Mouse (Mus musculus): ENCODE data around the gene Atp7b.

Gene Atp7b

DNA sequence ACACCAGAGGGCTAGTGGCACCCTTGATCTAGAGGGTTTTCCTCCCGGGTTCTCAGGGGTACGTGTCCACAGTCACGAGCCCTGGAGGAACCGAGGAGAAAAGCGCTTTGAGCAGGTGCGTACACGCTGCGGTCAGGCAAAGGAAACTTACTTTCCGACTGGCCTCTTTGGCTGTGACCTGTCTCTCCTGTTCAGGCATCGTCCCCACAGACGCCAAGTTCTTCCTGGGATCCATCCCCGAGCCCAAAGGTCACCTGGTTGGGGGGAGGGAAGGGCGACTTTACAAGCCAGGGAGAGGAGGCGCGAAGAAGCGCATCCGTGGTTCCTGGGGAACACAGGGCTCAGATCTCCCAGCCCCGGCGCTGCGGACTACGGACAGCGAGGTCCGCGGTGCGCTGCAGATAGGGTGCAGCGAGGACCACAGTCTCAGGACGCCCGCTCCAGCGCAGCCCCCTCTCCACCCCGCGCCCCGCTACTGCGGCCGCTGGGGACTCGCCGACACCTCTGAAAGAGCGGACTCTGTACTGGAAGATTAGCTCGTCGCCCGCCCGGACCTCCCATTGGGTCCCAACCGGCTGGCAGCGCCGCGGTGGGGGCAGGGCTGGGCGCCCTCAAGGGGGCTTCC is at the start of gene Atp7b:
Gene Atp7b, minus strand, starts transcription at position 485 of the 625 bp plus-strand sequence.
- DNase-seq (ENCODE audit: low spot score in 2 of 2) = no peak

DNA sequence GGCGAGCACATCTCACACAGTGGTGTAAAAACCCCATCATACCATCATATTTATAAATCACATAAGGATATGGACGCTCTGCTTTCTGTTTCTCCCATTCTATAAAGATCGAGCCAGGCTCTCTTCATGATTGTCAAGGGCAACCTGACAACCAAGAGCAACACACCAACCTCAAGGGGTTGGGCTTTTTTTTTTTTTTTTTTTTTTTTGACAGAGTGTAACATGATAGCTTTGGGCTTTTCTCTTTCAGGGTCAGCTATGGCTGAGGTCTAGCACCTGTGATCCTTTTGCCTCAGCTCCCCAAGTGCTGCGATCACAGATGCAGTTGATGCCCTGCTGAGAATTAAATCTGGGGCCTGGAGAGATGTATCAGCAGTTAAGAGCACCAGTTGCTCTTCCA is 46.9 kb upstream of the Atp7b start:
- peak in 1 of 2 experiments; percentile 7 for DNase-seq (ENCODE audit: low spot score in 2 of 2)

DNA sequence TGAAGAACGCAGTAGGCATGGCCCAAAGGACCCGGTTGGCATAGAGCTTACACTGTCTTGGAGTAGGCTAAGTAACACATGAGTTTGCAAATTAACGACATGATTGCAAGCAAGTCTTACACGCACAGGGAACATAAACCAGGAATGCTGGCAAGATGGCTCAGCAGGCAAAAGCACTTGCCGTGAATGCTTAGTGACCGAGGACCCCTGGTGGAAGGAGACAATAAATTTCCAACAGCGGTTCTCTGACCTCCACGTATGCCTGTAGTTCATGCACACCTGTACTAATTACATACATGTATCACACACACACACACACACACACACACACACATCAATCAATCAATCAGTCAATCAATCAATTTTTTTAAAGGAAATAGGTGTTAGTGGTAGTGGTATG is 31.5 kb upstream of the Atp7b start:
- no peak for DNase-seq (ENCODE audit: low spot score in 2 of 2)

DNA sequence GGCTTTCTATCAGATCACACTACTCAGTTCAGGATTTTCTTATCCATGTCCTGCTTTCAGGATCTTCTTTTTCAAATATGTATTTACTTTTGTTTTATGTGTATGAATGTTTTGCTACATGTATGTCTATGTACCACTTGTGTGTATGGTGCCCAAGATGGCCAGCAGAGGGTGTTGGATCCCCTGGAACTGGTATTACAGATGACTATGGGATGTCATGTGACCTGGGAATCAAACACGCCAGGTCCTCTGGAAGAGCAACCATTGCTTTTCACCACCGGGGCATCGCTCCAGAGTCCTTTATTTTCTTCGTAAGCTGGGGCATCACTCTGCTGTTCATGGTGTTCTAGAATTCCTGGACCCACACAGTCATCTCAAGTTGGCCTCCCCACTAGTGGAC is 29.1 kb upstream of the Atp7b start:
- no peak for DNase-seq (ENCODE audit: low spot score in 2 of 2)

DNA sequence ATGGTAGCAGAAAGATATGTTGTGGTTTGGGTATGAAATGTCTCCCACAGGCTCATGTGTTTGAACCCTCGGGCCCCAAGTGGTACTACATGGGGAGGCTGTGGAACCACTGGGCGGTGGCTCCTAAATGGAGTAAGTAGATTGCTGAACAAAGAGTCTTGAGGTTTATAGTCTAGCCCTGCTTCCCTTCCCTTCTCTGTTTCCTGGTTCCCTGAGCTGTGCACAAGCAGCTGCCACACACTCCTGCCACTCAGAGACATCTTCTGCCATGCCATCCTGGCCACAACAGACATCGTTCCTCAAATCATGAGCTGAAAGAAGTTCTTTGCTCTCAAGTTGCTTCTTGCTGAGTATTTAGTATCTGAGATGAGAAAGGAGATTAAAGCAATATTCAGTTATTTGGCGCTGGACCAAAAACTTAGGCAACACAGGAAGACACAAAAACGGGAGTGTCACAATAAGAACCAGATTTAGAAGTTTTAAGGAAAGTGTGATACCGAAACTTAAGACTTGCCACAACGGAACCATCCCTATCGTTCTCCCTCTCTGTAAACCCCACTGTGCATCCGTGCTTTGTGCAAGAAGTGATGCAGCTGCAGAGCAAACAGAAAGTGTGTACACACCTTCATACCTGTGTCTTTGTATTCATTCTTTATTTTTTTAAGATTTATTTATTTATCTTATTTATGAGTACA is 19.4 kb upstream of the Atp7b start:
- DNase-seq (ENCODE audit: low spot score in 2 of 2) = no peak

DNA sequence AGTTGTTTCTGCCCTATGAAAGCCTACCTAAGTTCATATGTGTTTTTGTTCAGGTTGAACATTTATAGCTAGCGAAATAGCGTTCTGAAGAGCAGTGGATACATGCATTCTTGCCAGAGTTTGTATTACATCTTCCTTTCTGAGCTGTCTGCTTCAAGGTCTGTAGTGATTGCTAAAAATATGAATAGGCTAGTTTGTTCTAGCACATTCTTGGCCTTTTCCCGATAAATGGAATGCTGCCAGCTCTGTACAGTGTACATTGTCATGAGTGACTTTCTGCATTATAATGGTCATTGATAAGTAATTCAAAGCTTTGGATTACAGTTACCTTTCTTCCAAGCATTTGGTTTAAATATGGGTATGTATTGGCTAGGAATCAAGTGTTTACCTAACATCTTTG is 1.0 kb upstream of the Atp7b start:
- DNase-seq (ENCODE audit: low spot score in 2 of 2) = no peak

DNA sequence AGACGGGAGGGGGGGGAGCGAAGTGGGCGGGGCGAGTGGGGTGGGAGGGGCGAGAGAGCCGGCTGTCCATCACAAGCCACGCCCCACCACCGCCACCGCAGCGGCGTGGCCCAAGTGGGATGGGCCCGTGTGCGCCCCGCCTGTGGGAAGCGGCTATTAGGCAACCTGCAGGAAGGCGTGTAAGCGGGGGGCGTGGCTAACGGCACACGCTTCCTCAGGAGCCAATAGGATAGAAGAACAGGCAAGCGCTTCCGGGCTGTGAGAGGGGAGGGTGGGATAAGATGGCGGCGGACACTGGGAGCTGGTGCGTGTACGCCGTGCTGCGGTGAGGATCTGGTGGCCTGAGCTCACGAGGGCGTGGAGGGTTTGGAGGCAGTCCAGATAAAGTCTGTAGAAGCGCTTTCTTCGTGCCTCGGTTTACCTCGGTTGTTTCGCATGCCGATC is 363 bp upstream of the Atp7b start, which contains the start of gene Alg11:
Gene Alg11, plus strand, starts transcription at position 276 of the 444 bp plus-strand sequence.
- peak; percentile 97 to 98 for DNase-seq (ENCODE audit: low spot score in 2 of 2)

GRCm38 (mm10) chr8:22059153-22059738 is 859 bp downstream of the Atp7b start:
- DNase-seq (ENCODE audit: low spot score in 2 of 2) = no peak

DNA sequence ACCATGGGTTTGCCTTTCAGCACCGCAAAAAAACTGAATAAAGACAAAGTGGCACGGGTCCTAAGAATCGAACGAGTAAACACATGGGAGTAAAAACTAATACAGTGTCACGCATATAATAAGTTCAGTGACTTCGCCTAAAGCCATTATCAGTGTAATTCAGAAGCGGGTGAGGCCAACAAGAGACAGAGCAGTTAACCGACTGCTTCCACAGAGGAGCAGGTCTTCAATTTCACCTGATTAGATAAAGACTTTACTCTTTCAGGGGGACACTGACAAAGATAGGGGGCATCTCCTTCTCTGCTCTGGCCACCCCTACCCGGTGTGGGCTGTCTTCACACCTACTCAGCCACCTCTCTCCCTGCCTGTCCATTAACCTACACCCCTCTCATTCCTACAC is 1.7 kb downstream of the Atp7b start:
- DNase-seq (ENCODE audit: low spot score in 2 of 2) = no peak

DNA sequence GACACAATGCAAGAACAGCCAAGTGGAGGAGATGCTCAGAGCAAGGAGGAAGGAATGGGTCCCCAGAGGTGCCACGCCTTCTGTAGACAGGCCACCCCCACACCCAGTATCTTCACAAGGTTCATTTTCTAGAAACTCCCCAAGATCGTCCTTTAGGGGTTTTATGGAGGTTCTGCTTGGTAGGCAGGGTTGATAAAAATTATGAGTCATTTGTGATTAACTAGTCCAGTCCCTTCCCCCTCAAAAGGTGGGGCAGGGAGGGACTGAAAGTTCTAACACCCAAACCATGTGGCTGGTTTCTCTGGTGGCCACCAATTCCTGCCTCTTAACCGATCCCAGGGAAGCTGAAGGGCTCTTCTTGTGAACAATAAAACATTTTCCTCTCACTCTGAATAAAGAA is 3.3 kb downstream of the Atp7b start:
- no peak for DNase-seq (ENCODE audit: low spot score in 2 of 2)

GRCm38 (mm10) chr8:22055492-22055877 is 4.6 kb downstream of the Atp7b start:
- no peak for DNase-seq (ENCODE audit: low spot score in 2 of 2)

- DNase-seq (ENCODE audit: low spot score in 2 of 2) = peak in 1 of 2 experiments; percentile 25
Measured at GRCm38 (mm10) chr8:22054674-22055491, 5.2 kb downstream of the Atp7b start.

- peak; percentile 42 to 78 for DNase-seq (ENCODE audit: low spot score in 2 of 2)
Measured at GRCm38 (mm10) chr8:22047699-22048464, 12.2 kb downstream of the Atp7b start.

DNA sequence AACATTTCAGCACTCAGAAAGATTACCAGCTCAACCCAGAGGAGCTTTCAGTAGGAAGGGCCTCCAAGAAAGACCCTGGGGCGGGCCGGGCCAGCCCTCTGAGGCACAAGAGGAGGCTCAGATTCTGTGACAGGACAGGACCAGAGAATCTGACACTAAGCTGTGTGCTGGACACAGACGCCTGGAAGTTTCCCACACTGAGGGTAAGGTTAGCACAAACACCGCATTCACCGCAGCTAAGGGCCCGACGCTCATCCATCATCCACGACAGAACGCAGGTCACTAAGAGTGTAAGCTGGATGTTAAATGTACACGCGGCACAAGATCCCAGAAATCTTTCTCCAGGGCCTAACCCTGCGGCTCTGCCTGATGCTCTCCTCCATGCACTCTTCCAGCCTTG is 16.4 kb downstream of the Atp7b start:
- DNase-seq (ENCODE audit: low spot score in 2 of 2) = no peak

- DNase-seq (ENCODE audit: low spot score in 2 of 2) = no peak
Measured at GRCm38 (mm10) chr8:22042515-22042914, 17.6 kb downstream of the Atp7b start.

DNA sequence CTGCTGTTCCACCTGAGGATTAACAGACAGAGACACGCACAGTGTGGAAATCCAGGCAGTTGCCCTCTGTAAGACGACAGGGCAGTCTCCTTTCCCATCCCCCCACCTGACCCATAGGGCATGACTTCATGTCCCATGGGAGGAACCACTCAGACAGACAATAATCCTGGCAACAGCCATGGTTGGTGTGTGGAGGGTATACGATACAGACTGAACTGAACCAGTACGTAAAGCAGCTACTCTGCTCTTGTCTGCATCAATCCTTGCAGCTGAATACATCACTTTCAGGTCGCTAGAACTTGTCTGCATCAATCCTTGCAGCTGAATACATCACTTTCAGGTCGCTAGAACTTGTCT is 20.0 kb downstream of the Atp7b start:
- peak in 1 of 2 experiments; percentile 38 for DNase-seq (ENCODE audit: low spot score in 2 of 2)

GRCm38 (mm10) chr8:22039468-22040152 is 20.5 kb downstream of the Atp7b start:
- peak in 1 of 2 experiments; percentile 54 for DNase-seq (ENCODE audit: low spot score in 2 of 2)

GRCm38 (mm10) chr8:22037022-22037421 is 23.1 kb downstream of the Atp7b start:
- DNase-seq (ENCODE audit: low spot score in 2 of 2) = no peak

DNA sequence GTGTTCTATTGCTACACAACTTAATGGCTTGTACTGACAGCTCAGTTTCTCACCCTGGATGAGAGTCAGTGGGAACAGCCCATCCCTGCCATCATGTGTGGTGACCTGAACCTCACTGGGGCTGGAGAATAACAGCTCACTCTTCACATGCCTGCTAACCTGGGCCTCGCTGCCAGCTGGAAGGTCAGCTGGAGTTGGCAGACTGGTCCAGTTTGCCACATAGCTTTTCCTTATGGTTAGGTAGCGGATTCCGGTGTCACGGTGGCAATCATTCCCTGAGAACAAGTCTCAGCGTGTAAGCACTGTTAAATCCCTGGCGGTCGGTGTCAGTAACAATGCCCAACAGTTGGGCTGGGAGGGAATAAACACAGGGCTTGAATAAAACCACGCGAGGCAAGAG is 24.0 kb downstream of the Atp7b start:
- DNase-seq (ENCODE audit: low spot score in 2 of 2) = no peak

DNA sequence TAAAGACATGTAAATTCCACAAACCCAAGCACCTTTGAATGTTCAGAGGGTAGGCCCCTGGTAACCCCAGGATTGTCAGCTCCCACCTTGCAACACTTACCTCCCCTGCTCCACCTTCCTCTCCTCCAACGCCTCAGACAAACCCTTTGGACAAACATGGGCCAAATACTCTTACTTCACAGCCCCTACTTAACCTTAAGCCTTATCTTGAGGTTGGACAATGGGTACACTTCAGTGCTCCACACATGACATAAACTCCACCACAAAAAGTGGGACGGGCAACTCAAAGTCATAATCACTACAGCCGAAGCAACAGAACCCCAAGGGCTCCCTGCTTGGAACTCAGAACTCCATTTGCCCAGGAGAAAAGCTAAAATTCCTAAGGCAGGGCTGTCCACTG is 29.1 kb downstream of the Atp7b start:
- DNase-seq (ENCODE audit: low spot score in 2 of 2) = no peak

- no peak for DNase-seq (ENCODE audit: low spot score in 2 of 2)
Measured at GRCm38 (mm10) chr8:22028973-22029372, 31.1 kb downstream of the Atp7b start.

Measured in spleen, postnatal 4 days (tissue).